Mouse (Mus musculus) midbrain, embryonic 11.5 days (tissue): Measurements from ENCODE around the gene Onecut3. TPM values are rescaled to one million over a fixed set of nuclear protein-coding genes. Genes with fewer than 3 reads are reported as not detected.

ENCODE experiments used
- ATAC-seq: fragments of 200-750 bp; cut with Nextera tagmentation; 2 replicates; pipeline ENCODE4 v1.8.0; 2017; ENCODE audit warnings: moderate TSS enrichment, moderate library complexity; ENCODE audit not compliant: low FRiP score
- DNase-seq: peaks from one replicate; pipeline ENCODE4 v3.0.0; 2015; ENCODE audit warnings: low spot score; ENCODE audit errors: missing footprints
- H3K27ac ChIP-seq: fragments of 300-500 bp; sonication (generic); 2 replicates; pipeline ENCODE4 v1.5.1; 2014; ENCODE audit warnings: low read depth, low read length
- H3K27me3 ChIP-seq: fragments of 300-500 bp; sonication (generic); 2 replicates; pipeline ENCODE4 v1.6.1; 2014; ENCODE audit warnings: mild to moderate bottlenecking, low read length, moderate library complexity, mixed read lengths; ENCODE audit not compliant: control insufficient read depth, insufficient read depth
- H3K36me3 ChIP-seq: fragments of 300-500 bp; sonication (generic); 2 replicates; pipeline ENCODE4 v1.6.1; 2014; ENCODE audit warnings: mild to moderate bottlenecking, low read length, moderate library complexity, mixed read lengths; ENCODE audit not compliant: control insufficient read depth, insufficient read depth
- H3K4me1 ChIP-seq: fragments of 300-500 bp; sonication (generic); 2 replicates; pipeline ENCODE4 v1.6.1; 2014; ENCODE audit warnings: low read length; ENCODE audit not compliant: control insufficient read depth, insufficient read depth
- H3K4me2 ChIP-seq: fragments of 300-500 bp; sonication (generic); 2 replicates; pipeline ENCODE4 v1.6.1; 2014; ENCODE audit warnings: mild to moderate bottlenecking, moderate library complexity
- H3K4me3 ChIP-seq: fragments of 300-500 bp; sonication (generic); 2 replicates; pipeline ENCODE4 v1.5.1; 2014; ENCODE audit warnings: low read depth, low read length
- H3K9ac ChIP-seq: fragments of 300-500 bp; sonication (generic); 2 replicates; pipeline ENCODE4 v1.6.1; 2014; ENCODE audit warnings: low read length
- H3K9me3 ChIP-seq: fragments of 300-500 bp; sonication (generic); 2 replicates; pipeline ENCODE4 v1.6.1; 2016; ENCODE audit warnings: low read length; ENCODE audit not compliant: control insufficient read depth
- WGBS: fragments of 180-500 bp; shearing (Covaris S2); extraction: QIAGEN DNeasy Blood & Tissue Kit; methylation state at CpG from one replicate; pipeline ENCODE4 v1.1.7; 2014; 5-methylcytosine and 5-hydroxymethylcytosine counted together
- polyA plus RNA-seq: library from polyadenylated mRNA; unstranded; fragments of >200 nt; fragmentation: Nextera tagmentation; extraction: Ambion mirVana; gene quantifications from 2 replicates; pipeline ENCODE4 v1.2.1, GENCODE M21; 2014

The Onecut3 gene
- polyA plus RNA-seq, 1 experiment from 2014 or later = 2.8 TPM

GRCm38 (mm10) chr10:80553575-80553974 lies 58.9 kb downstream of the Onecut3 start:
- H3K4me1 ChIP-seq = no peaks in the 10 kb centered on the region
- H3K4me3 ChIP-seq = no peak overlapping the region
- ATAC-seq = no peak
- no peaks in the 10 kb centered on the region for H3K9me3 ChIP-seq
- H3K27ac ChIP-seq = no peak overlapping the region
- no peak overlapping the region for H3K9ac ChIP-seq
- H3K4me2 ChIP-seq = no peak overlapping the region
- DNase-seq = no peak
- H3K36me3 ChIP-seq = 0 out of 2 replicates have a peak, but pooled peaks cover 3% of the 10 kb centered on the region
- 92% methylated on average over 8 of the region's 8 CpGs for WGBS
- no peaks in the 10 kb centered on the region for H3K27me3 ChIP-seq

- ATAC-seq (no peak), DNase-seq (no peak)
- Histone ChIP-seq H3K27ac (no peak overlapping the region), H3K4me3 (no peak overlapping the region), H3K4me1 (no peaks in the 10 kb centered on the region), H3K9ac (no peak overlapping the region), H3K36me3 (0 out of 2 replicates have a peak, but pooled peaks cover 3% of the 10 kb centered on the region), H3K27me3 (no peaks in the 10 kb centered on the region), H3K9me3 (no peaks in the 10 kb centered on the region), H3K4me2 (no peak overlapping the region)
- WGBS = 95% methylated on average over 6 of the region's 6 CpGs
These were observed 59.4 kb downstream of the Onecut3 start for GRCm38 (mm10) chr10:80553997-80554396.

GRCm38 (mm10) chr10:80557346-80557965 lies 62.8 kb downstream of the Onecut3 start:
- H3K27ac ChIP-seq = no peak overlapping the region
- H3K9me3 ChIP-seq = no peaks in the 10 kb centered on the region
- no peak for ATAC-seq
- peak; percentile 96 for DNase-seq
- no peaks in the 10 kb centered on the region for H3K27me3 ChIP-seq
- no peak overlapping the region for H3K4me3 ChIP-seq
- H3K9ac ChIP-seq = no peak overlapping the region
- H3K4me1 ChIP-seq = peaks cover 14% of the 10 kb centered on the region
- H3K36me3 ChIP-seq = no peaks in the 10 kb centered on the region
- no peak overlapping the region for H3K4me2 ChIP-seq
- WGBS = 45% methylated on average over 5 of the region's 5 CpGs

- Histone ChIP-seq H3K9ac (no peak overlapping the region), H3K27me3 (no peaks in the 10 kb centered on the region), H3K4me3 (no peak overlapping the region), H3K4me2 (no peak overlapping the region), H3K4me1 (peaks cover 16% of the 10 kb centered on the region), H3K36me3 (no peaks in the 10 kb centered on the region), H3K27ac (no peak overlapping the region), H3K9me3 (no peaks in the 10 kb centered on the region)
- ATAC-seq (no peak), DNase-seq (no peak)
- WGBS = 92% methylated on average over 7 of the region's 7 CpGs
These were observed 64.8 kb downstream of the Onecut3 start for GRCm38 (mm10) chr10:80559431-80559830.

- Histone ChIP-seq H3K9ac (peak overlapping the region; percentile 91), H3K4me1 (peaks cover 16% of the 10 kb centered on the region), H3K27me3 (no peaks in the 10 kb centered on the region), H3K4me3 (peak overlapping the region; percentile 84), H3K27ac (no peak overlapping the region), H3K4me2 (peak overlapping the region; percentile 84), H3K9me3 (no peaks in the 10 kb centered on the region), H3K36me3 (no peaks in the 10 kb centered on the region)
- WGBS = 1% methylated on average over 13 of the region's 13 CpGs
- DNase-seq = no peak
- ATAC-seq = no peak
These were observed 66.0 kb downstream of the Onecut3 start for GRCm38 (mm10) chr10:80560621-80561020.

- no peaks in the 10 kb centered on the region for H3K36me3 ChIP-seq
- H3K9me3 ChIP-seq = no peaks in the 10 kb centered on the region
- H3K4me3 ChIP-seq = peak within 1 kb of the TSS; percentile 84
- H3K9ac ChIP-seq = peak within 1 kb of the TSS; percentile 91
- H3K4me1 ChIP-seq = peaks cover 16% of the 10 kb centered on the region
- peak within 1 kb of the TSS; percentile 81 for H3K27ac ChIP-seq
- DNase-seq = peak; percentile 99
- no peaks in the 10 kb centered on the region for H3K27me3 ChIP-seq
- H3K4me2 ChIP-seq = peak within 1 kb of the TSS; percentile 84
- WGBS = under 1% methylated on average over 66 of the region's 72 CpGs
- peak; percentile 82 for ATAC-seq
These were observed 66.7 kb downstream of the Onecut3 start, which contains the start of gene Rexo1 for GRCm38 (mm10) chr10:80561116-80561944. TSS of gene Rexo1 (minus strand) at chr10:80561560.

GRCm38 (mm10) chr10:80566375-80567092 lies 71.9 kb downstream of the Onecut3 start:
- H3K27ac ChIP-seq = peak overlapping the region; percentile 64
- H3K4me2 ChIP-seq = peak overlapping the region; percentile 25
- DNase-seq (peak; percentile 99), ATAC-seq (peak; percentile 68)
- H3K36me3 ChIP-seq = 0 out of 2 replicates have a peak, but pooled peaks cover 2% of the 10 kb centered on the region
- peak overlapping the region; percentile 32 for H3K9ac ChIP-seq
- H3K9me3 ChIP-seq = no peaks in the 10 kb centered on the region
- WGBS = 12% methylated on average over 17 of the region's 17 CpGs
- H3K4me3 ChIP-seq = peak overlapping the region; percentile 9
- peaks cover 23% of the 10 kb centered on the region for H3K4me1 ChIP-seq
- H3K27me3 ChIP-seq = no peaks in the 10 kb centered on the region
